Mouse (Mus musculus): Measurements from ENCODE around the gene Chchd6. TPM values are rescaled to one million over a fixed set of nuclear protein-coding genes. Genes with fewer than 3 reads are reported as not detected.
A peak's percentile ranks its signal among the peaks of the same experiment; 100 is the strongest.

The Chchd6 gene
- polyA plus RNA-seq, 1 experiment from 2014 or later, result 48.9 TPM

DNA sequence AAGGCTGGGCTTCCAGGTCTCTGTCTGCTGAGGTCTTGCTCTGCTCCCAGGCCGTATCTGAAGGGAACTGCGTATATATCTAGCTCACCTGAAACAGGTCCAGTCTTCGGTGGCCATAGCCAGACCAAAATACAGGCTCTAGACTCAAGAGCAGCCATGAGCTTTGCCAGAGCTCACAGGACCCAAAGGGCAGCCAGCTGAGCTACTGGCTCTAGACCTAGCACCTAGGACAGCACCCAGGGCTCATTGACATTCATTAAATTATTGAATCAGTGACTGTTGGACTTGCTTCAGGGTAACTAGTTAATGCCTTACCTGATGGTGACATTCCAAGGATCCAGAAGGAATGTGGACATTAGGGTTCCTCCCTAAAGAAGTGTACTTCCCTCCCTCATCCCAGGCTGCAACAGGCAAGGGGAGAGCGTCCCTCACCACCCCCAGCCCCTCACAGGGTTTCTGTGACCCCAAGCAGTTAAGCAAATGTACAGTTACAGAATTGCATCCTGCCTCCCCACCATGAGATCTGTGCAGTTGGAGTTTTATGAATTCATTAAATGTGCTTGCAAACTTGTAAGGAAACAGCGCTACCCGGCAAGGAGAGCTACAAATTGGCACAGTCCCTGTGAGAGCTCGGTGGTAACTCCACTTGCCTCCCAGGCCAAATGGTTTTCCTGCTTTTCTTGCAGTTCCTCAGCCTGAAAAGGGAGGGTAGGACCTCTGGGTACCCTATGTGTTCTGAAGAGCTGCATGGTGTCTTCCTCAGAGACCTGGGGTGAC, 19.3 kb upstream of the Chchd6 start:
- ATAC-seq (ENCODE audit: insufficient number of reproducible peaks, low FRiP score, low TSS enrichment, low read depth), result no peak
- no peaks in the 10 kb centered on the region for H3K9me3 ChIP-seq
- H3K27ac ChIP-seq, result no peak overlapping the region
- no peak overlapping the region for H3K9ac ChIP-seq
- no peaks in the 10 kb centered on the region for H3K27me3 ChIP-seq
- no peak overlapping the region for H3K4me3 ChIP-seq
- peaks cover 11% of the 10 kb centered on the region; the same call in 1 of the 2 replicates for H3K4me1 ChIP-seq
- no peak overlapping the region for H3K4me2 ChIP-seq
- H3K36me3 ChIP-seq, result no peaks in the 10 kb centered on the region
- 42% methylated on average over 7 of the region's 7 CpGs for WGBS

DNA sequence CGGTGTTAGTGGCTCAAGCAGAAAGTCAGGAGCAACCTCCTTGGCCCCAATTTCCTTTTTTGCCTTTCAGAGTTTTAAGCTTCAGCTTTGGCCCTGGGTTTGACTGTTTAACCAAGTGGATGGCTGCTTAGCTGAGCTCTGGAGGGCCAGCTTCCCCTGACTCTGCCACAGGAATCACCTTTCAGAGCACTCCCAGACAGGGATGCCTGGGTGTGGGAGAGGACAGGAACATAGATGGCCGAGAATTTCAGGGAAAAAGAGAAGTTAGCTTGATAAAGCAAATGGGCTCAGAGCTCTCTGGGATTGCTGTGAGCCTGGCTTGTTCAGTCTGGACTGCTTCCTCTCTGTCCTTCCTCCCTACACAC, 18.6 kb upstream of the Chchd6 start:
- ATAC-seq (ENCODE audit: insufficient number of reproducible peaks, low FRiP score, low TSS enrichment, low read depth), result no peak
- no peak overlapping the region for H3K9ac ChIP-seq
- no peak overlapping the region for H3K4me2 ChIP-seq
- H3K36me3 ChIP-seq, result no peaks in the 10 kb centered on the region
- no peak overlapping the region for H3K4me3 ChIP-seq
- peaks cover 11% of the 10 kb centered on the region; the same call in 1 of the 2 replicates for H3K4me1 ChIP-seq
- no peaks in the 10 kb centered on the region for H3K9me3 ChIP-seq
- H3K27me3 ChIP-seq, result no peaks in the 10 kb centered on the region
- 20% methylated on average over 2 of the region's 2 CpGs for WGBS
- no peak overlapping the region for H3K27ac ChIP-seq

DNA sequence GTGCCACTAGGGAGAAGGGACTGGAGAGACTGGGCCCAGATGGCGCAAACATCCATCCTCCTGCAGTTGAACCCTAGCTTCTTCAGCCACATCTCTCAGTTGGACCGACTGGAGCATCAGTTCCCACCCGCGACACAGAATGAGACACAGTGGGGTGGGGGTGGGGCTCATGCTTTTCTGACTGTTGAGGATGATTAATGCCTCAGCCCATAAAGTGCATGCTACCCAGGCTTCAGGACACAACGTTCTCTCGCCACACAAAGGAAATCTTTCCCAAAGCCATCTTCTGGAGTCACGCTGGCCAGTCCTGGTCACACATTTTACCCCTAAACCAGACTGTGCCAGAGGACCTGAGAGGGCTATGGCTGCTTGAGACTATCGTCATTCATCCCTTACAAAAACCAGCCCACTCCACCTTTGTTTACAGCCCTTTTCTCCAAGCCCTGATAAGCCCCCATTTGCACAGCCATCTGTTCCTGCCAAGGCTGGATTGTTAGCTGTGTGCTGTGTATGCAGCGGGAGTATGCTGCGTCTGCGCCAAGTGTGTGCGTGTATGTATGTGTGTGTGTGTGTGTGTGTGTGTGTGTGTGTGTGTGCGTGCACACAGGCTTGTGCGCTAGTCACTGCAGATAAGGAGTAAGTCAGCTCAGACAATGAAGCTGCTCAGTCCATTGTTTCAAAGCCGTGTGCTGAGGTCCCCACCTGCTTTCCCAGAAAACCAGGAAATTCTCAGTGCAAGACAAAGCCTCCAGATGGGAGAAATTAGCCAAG, 18.1 kb upstream of the Chchd6 start:
- no peak for ATAC-seq (ENCODE audit: insufficient number of reproducible peaks, low FRiP score, low TSS enrichment, low read depth)
- Histone ChIP-seq H3K4me2 (no peak overlapping the region), H3K27me3 (no peaks in the 10 kb centered on the region), H3K9me3 (no peaks in the 10 kb centered on the region), H3K4me1 (peaks cover 11% of the 10 kb centered on the region; the same call in 1 of the 2 replicates), H3K9ac (no peak overlapping the region), H3K4me3 (no peak overlapping the region), H3K36me3 (no peaks in the 10 kb centered on the region), H3K27ac (no peak overlapping the region)
- 44% methylated on average over 15 of the region's 15 CpGs for WGBS

DNA sequence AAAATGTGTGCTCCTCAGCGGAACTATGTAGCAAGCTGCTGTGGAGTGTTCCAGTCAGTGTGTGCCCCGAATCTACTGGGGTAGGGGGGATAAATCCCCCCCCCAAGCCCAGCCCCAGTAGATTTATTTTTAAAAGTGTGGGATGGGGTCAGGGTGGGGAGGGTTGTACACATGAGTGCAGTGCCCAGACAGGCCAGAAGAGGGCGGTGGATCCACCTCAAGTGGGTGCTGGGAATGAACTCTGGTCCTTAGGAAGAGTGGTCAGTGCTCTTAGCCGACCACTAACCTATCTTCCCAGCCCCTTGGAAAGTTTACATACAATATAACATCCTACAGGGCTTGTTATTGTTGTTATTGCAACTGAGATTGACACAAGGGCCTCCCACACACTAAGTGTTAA, 12.5 kb upstream of the Chchd6 start:
- ATAC-seq (ENCODE audit: insufficient number of reproducible peaks, low FRiP score, low TSS enrichment, low read depth), result no peak
- H3K9ac ChIP-seq, result no peak overlapping the region
- no peak overlapping the region for H3K4me3 ChIP-seq
- no peaks in the 10 kb centered on the region for H3K36me3 ChIP-seq
- 53% methylated on average over 4 of the region's 4 CpGs for WGBS
- no peak overlapping the region for H3K27ac ChIP-seq
- H3K27me3 ChIP-seq, result no peaks in the 10 kb centered on the region
- no peaks in the 10 kb centered on the region for H3K4me1 ChIP-seq
- H3K4me2 ChIP-seq, result no peak overlapping the region
- H3K9me3 ChIP-seq, result no peaks in the 10 kb centered on the region

DNA sequence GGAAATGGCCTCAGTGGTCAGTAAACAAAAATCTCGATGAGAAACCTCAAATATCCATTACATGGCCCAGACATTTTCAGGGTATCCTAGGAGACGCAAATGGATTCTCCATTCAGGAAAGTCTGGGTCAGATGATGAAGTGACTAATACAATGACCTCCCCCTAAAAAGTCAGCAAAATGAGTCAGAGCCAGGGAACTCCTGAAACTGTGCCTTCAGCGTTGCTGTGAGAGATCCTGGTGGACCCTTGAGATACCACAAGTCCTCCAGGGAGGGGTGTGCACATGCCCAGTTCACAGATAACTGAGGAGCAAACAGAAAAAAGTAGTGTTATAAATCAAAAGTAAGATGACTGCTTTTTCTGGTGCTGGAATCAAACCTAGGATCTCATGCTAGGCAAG, 10.6 kb upstream of the Chchd6 start:
- Histone ChIP-seq H3K4me3 (no peak overlapping the region), H3K9me3 (no peaks in the 10 kb centered on the region), H3K27ac (no peak overlapping the region), H3K9ac (no peak overlapping the region), H3K4me2 (no peak overlapping the region), H3K27me3 (no peaks in the 10 kb centered on the region), H3K36me3 (no peaks in the 10 kb centered on the region), H3K4me1 (no peaks in the 10 kb centered on the region)
- no peak for ATAC-seq (ENCODE audit: insufficient number of reproducible peaks, low FRiP score, low TSS enrichment, low read depth)
- WGBS, result 75% methylated on average over 3 of the region's 3 CpGs

DNA sequence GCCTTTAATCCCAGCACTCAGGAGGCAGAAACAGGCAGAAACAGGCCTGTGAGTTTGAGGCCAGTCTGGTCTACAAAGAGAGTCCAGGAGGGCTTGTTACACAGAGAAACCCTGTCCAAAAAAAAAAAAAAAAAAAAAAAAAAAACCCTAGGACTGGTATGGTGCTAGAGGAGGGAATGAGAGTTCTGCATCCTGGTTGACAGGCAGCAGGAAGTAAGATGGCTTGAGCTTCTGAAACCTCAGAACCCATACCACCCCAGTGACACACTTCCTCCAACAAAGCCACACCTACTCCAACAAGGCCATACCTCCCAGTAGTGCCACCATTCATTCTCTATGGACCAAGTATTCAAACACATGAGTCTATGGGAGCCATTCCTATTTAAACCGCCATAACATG, 1.1 kb upstream of the Chchd6 start:
- 94% methylated on average over 1 of the region's 1 CpGs for WGBS

DNA sequence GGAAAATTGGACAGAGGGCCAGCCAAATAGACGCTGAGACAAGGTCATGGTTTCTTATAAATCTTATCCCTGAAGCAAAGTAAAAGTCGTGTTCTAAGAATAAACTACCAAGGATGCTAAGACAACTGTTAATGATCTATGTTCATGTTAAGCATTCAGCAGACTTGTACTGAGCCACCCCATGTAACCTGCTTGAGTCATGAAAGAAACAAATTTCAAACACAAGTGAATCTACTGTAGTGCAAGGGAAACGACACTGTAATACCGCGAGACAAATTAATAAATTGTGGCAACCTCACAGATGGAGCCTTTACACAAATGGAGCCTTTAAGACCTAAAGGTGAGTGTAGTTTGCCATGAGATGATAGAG, 310 bp upstream of the Chchd6 start:
- H3K27ac ChIP-seq, result no peak overlapping the region
- 22% methylated on average over 5 of the region's 5 CpGs for WGBS
- ATAC-seq (ENCODE audit: insufficient number of reproducible peaks, low FRiP score, low TSS enrichment, low read depth), result no peak; the same call in 1 of the 2 replicates
- peak overlapping the region; percentile 72 for H3K4me2 ChIP-seq
- H3K27me3 ChIP-seq, result no peaks in the 10 kb centered on the region
- no peak overlapping the region for H3K9ac ChIP-seq
- no peaks in the 10 kb centered on the region for H3K36me3 ChIP-seq
- H3K9me3 ChIP-seq, result no peaks in the 10 kb centered on the region
- peak overlapping the region; percentile 79 for H3K4me3 ChIP-seq
- 0 out of 2 replicates have a peak, but pooled peaks cover 3% of the 10 kb centered on the region for H3K4me1 ChIP-seq

More for the DNA sequence above, 1.1 kb upstream of the Chchd6 start:
- Histone ChIP-seq H3K4me2 (no peak overlapping the region), H3K4me3 (no peak overlapping the region), H3K36me3 (no peaks in the 10 kb centered on the region), H3K9ac (no peak overlapping the region), H3K27ac (no peak overlapping the region), H3K9me3 (no peaks in the 10 kb centered on the region), H3K4me1 (0 out of 2 replicates have a peak, but pooled peaks cover 3% of the 10 kb centered on the region), H3K27me3 (no peaks in the 10 kb centered on the region)
- ATAC-seq (ENCODE audit: insufficient number of reproducible peaks, low FRiP score, low TSS enrichment, low read depth), result no peak

DNA sequence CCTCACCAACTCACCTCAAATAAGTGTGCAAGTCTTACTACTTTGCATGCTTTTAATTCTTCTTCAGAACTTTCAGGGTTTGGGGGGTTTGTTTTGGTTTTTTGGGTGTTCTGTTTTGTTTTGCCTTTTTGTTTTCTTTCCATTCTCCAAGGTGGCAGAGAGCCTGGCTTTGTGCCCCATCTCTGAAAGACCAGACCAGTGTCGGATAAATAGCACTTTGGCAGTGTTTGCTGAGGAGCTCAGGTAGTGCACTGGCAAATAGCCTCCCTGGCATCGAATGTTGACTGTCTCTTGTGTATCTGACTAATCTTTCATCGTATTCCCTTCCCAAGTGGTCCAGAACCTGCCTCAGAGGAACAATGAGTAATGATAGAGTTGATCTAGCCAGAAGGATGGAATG, 3.4 kb downstream of the Chchd6 start:
- Histone ChIP-seq H3K36me3 (no peaks in the 10 kb centered on the region), H3K9ac (no peak overlapping the region), H3K4me1 (0 out of 2 replicates have a peak, but pooled peaks cover 3% of the 10 kb centered on the region), H3K4me2 (no peak overlapping the region), H3K9me3 (no peaks in the 10 kb centered on the region), H3K27me3 (no peaks in the 10 kb centered on the region), H3K4me3 (no peak overlapping the region), H3K27ac (no peak overlapping the region)
- WGBS, result 84% methylated on average over 3 of the region's 3 CpGs
- ATAC-seq (ENCODE audit: insufficient number of reproducible peaks, low FRiP score, low TSS enrichment, low read depth), result no peak

DNA sequence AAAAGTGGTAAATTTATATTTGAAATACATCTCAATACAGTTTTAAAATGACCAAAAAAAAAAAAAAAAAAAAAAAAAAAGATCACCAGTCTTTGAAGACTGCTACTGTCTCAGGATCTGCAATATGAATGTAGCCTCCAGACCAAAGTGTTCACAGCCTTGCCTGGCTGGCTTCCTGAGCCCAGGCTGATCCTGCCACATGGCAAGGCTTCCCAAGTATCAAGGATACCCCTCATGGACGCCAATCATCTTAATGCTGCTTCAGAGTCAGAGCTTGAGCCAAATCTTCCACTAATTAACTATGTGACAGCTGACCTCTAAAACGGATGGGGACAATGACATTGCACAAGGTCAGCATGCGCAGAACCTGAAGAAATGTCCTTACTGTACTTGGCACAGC, 3.9 kb downstream of the Chchd6 start:
- H3K36me3 ChIP-seq, result no peaks in the 10 kb centered on the region
- no peak overlapping the region for H3K4me3 ChIP-seq
- no peak overlapping the region for H3K9ac ChIP-seq
- H3K4me2 ChIP-seq, result no peak overlapping the region
- 81% methylated on average over 3 of the region's 3 CpGs for WGBS
- no peak overlapping the region for H3K27ac ChIP-seq
- no peaks in the 10 kb centered on the region for H3K27me3 ChIP-seq
- no peaks in the 10 kb centered on the region for H3K9me3 ChIP-seq
- 0 out of 2 replicates have a peak, but pooled peaks cover 3% of the 10 kb centered on the region for H3K4me1 ChIP-seq
- no peak for ATAC-seq (ENCODE audit: insufficient number of reproducible peaks, low FRiP score, low TSS enrichment, low read depth)

DNA sequence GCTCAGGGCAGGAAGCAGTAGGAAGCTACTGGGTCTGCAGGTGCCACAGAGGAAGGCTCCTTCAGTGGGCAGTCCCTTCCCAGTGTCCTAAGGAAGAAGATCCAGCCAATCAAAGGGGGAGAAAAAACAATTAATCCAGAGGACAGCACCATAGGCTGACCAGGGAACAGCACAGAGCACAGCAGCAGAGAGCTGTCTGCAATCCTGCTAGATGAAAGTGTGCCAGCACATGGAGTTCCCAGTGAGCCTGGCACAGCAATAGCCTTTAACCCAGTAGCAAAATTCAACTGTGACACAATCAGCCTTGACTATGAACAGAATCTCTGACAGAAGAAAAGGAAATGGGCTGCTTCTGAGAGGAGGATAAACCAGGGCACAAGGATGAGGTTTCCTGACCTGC, 9.8 kb downstream of the Chchd6 start:
- Histone ChIP-seq H3K4me1 (peaks cover 11% of the 10 kb centered on the region; the same call in 1 of the 2 replicates), H3K36me3 (no peaks in the 10 kb centered on the region), H3K9me3 (no peaks in the 10 kb centered on the region), H3K9ac (no peak overlapping the region), H3K4me2 (no peak overlapping the region), H3K4me3 (no peak overlapping the region), H3K27me3 (no peaks in the 10 kb centered on the region), H3K27ac (no peak overlapping the region)
- ATAC-seq (ENCODE audit: insufficient number of reproducible peaks, low FRiP score, low TSS enrichment, low read depth), result no peak

DNA sequence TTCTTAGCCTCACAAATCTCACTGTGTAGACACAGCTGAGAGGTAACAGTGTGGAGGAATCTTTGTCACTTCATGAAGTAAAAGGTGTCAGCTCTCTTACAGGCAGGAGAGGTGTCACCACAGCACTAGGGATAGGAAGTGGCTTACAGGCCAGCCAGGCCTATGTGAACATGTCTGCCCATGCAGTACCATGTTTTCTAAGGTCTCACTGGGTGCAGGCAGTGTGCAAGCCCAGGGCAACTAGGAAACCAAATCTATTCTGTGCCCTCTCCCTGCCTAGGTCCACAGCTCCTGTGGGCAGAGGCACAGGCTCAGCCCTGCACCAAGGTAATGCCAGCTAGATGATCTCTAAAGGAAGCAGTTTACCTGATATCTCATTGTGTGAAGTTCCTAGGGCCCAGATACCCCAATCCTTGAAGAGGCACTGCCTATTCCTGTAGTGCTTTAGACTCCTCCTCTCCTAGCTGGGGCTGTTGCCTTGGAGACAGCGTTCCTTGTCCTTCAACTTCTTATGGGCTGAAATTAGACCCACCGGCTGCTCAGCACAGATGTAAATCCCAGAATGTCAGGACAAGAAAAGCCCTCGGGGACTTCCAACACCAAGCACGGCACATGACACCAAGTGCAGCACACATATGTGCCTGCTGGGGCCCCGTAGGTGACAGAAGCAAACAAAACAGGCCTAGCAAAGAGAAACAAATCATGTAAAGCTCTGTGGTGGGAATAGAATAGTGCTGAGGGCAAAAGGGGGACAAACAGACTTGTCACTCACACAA, 10.6 kb downstream of the Chchd6 start:
- H3K27ac ChIP-seq, result no peak overlapping the region
- peaks cover 11% of the 10 kb centered on the region; the same call in 1 of the 2 replicates for H3K4me1 ChIP-seq
- H3K9ac ChIP-seq, result no peak overlapping the region
- H3K4me3 ChIP-seq, result no peak overlapping the region
- 10% methylated on average over 5 of the region's 5 CpGs for WGBS
- no peaks in the 10 kb centered on the region for H3K27me3 ChIP-seq
- H3K36me3 ChIP-seq, result no peaks in the 10 kb centered on the region
- H3K4me2 ChIP-seq, result no peak overlapping the region
- H3K9me3 ChIP-seq, result no peaks in the 10 kb centered on the region
- ATAC-seq (ENCODE audit: insufficient number of reproducible peaks, low FRiP score, low TSS enrichment, low read depth), result no peak

DNA sequence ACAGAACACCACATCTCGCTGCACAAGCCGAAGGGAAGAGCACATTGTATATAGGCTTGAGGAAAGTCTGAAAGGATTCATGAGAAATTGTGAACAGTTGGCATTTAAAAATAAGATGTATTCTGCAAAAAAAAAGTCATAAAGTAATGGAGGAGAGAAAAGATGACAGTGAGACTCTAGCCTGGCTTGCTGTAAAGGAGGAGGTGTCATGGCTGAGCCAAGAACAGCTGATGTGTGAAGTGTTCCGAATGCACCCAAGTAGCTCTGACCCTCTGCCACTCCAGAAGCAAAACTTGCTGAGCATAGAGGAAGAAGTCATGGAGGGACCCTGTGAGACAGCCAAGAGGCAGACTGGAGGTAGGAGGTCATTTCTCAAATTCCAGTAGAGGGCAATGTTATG, 12.3 kb downstream of the Chchd6 start:
- H3K4me2 ChIP-seq, result no peak overlapping the region
- no peak overlapping the region for H3K27ac ChIP-seq
- H3K9ac ChIP-seq, result no peak overlapping the region
- no peaks in the 10 kb centered on the region for H3K27me3 ChIP-seq
- peaks cover 11% of the 10 kb centered on the region; the same call in 1 of the 2 replicates for H3K4me1 ChIP-seq
- WGBS, result 88% methylated on average over 3 of the region's 3 CpGs
- H3K4me3 ChIP-seq, result no peak overlapping the region
- ATAC-seq (ENCODE audit: insufficient number of reproducible peaks, low FRiP score, low TSS enrichment, low read depth), result no peak
- no peaks in the 10 kb centered on the region for H3K9me3 ChIP-seq
- no peaks in the 10 kb centered on the region for H3K36me3 ChIP-seq
